Mouse (Mus musculus) telencephalon, adult 2 months (tissue): ENCODE measurements around the gene Haghl.
A peak's percentile ranks its signal among the peaks of the same experiment; 100 is the strongest.
"Not testable (repeated sequence)": the region's sequence is repeated elsewhere in the genome, so short reads cannot be mapped to it uniquely, and the experiment has no call there.

Source experiments
- DNase-seq: peaks from one replicate; pipeline ENCODE4 v3.0.0-alpha.2; 2011; ENCODE audit warnings: low read depth, low spot score

Haghl gene

DNA sequence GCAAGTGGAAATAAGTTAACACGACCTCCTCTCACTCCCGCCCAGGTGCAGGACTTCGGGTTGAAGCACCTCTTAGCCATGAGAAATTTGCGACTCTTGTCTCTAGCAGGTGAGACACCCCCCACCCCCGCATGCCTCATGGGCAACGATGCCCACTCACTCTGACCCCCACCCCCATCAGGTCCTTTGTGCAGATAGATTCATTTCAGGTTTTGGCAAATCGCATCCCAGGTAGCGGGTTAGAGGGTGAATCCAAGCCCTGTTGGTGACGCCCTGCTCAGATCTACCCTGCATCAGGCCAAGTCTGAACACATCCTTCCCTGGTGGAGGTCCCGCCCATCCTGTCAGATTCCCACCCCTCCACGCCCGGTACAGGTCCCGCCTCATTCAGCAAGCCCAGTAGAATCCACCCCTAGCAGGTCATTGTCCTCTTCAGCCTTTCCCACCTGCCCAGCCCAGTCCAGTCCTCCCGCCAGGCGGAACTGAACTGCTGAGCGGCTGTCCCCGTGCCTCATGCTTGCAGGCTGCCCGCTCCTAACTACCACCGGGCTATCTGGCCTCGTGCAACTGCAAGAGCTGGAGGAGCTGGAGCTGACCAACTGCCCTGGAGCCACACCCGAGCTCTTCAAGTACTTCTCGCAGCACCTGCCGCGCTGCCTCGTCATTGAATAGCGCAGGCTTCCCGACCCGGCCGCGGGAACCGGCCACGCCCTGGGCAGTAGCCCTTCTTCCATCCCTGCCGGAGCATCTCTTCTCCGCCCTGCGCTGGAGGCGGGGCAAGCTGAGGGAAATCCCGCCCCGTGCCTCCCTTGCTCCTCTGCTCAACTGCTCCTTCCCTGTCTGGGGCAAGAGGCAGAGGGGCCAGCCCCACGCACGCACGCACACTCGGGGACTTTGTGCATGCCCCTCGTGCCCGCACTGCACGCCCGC is 33.6 kb upstream of the Haghl start:
- no peak for DNase-seq

DNA sequence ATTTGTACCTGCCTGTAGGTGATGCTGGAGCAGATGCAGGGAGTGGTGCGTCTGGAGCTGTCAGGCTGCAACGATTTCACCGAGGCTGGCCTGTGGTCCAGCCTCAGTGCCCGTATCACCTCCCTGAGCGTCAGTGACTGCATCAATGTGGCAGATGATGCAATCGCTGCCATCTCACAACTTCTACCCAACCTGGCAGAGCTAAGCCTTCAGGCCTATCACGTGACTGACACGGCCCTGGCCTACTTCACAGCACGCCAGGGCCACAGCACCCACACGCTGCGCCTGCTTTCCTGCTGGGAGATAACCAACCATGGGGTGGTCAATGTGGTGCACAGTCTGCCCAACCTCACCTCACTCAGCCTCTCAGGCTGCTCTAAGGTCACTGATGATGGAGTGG is 32.2 kb upstream of the Haghl start:
- DNase-seq: no peak

DNA sequence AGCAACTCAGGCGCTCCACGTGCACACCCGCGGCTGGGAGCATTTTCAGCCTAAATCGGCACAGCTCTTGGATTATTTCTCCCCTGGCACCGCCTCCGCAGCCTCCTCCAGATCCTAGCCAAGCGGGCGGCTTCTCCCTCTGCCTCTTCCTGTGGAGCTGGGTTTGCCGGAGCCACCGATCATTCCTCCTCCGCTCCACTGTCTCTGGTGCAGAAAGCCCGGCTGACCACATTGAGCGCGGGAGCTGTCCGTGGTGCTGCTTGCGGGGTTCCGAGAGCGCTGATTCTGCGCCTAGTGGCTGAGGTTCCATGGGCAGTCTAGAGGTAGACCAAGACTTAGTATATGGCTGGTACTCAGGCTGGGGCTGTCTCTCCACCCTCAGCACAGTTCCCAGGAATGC is 28.0 kb upstream of the Haghl start:
- peak; percentile 90 for DNase-seq

DNA sequence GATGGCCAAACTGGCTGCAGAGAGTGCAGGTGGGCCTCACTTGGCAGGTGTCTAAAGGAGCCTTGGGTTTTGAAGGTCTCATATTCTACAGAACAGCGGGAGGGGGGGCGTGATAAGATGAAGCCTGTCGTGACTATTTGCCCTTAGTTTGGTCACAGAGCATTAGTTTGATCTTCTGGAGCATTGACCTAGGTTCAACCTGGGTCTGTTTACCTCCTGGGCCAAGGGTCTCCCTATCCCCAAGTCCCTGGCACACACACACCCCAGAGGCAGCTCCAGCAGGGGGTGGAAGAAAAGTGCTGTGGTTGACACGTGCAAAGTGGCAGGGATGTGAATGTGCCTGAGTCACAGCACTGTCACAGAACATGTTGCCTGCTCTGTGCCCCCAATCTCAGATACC is 25.4 kb upstream of the Haghl start:
- no peak for DNase-seq

DNA sequence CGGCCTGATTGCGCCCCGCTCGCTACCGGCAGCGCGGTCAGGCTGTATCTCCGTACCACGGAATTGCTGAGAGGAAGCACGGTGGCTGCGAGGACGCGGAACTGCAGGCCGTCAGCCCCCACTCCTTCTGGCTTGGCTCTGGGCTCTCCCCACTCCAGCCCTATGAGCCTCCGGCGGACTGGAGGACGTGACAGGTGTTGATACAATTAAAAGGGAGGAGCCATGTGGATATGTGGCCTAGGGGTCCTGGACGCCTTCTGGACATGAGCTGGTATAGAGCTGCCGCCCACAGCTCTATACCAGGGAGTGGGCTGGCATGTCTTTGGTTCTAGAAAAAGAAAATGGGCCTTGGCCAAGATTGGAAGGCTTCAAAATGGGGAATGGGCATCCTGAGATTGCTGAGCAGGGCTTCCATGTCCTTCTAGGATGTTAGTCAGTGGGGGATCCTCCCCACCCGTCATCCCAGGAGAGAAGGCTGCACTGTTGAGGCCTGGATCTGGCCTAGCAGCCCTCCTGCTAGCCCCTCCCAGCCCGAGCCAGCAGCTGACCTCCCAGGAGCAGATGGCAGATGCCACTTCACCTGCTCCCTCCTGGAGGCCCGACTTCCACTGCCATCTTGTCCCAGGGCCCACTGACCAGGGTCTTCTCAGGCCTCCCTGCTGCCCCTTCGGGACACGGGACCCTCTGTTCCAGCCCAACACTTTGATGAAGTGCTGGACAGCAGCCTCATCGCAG is 24.3 kb upstream of the Haghl start:
- DNase-seq: no peak

DNA sequence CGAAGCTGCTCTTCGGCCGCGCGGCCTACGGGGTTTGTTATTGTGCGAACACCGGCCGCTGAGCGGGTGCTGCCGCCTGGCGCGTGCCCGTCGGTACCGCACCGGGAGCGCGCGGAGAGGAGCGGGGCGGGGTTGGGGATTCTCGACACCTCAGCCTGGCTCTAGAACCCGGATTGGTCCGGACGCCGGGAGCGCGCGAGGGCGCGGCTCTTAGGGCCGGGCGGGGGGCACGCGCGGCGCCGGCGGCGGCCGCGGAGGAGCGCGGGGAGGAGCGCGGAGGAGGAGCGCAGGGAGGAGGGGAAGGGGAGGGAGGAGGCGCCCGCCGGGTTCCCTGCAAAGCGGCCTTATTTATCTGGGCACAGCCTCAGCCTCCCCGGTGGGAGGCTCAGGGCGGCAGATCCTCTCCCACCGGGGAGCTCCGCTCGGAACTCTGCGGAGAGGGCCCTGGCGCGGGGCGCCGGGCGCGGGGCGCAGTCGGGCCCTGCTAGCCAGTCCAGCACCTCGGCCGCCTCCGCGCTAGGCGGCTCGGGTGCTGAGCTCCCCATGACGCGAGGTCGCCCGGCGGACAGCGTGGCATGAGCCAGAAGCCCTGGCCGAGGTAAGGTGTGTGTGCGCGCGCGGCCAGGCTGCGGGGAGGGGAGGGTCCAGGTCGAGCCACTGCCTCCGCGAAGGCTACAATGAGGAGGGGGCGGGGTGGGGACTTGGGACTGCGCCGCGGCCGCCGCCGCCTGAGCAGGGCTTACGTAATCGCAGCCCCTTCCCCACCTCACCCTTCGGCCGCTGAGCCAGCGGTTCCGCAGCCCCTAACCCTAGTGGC is 23.5 kb upstream of the Haghl start, which contains the start of gene Fbxl16:
Fbxl16 (plus strand) TSS at position 297 of the 817 bp plus-strand sequence.
- peak; percentile 92 for DNase-seq

DNA sequence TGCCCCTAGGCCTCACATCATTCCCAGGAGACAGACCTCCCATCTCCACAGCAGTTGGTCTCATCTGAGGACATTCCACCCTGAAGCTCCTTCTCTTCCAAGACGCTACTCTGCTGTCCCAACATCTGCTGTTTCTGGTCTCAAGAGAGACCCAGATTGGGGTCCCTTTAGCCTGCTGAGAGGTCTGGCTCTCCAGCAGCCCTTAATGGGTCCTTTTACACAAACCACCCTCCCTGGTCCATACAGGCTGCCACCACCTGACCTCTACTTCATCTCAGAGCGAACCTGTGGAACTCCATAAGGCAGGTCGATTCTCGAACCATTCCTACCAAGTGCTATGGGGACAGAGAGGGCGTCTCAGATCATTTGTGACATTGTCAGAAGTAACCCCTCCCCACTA is 22.6 kb upstream of the Haghl start:
- DNase-seq: no peak

DNA sequence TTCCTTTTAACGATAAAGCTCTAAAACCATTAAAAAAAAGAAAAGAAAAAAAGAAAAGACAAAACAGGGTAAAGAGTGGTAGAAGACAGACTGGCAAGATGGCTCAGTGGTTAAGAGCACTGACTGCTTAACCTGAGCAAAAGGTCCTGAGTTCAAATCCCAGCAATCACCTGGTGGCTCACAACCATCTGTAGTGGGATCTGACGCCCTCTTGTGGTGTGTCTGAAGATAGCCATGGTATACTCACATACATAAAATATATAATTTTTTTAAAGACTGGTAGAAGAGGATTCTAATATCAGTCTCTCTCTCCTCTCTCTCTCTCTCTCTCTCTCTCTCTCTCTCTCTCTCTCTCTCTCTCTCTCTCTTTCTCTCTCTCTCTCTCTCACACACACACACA is 22.0 kb upstream of the Haghl start:
- not testable (repeated sequence) for DNase-seq

DNA sequence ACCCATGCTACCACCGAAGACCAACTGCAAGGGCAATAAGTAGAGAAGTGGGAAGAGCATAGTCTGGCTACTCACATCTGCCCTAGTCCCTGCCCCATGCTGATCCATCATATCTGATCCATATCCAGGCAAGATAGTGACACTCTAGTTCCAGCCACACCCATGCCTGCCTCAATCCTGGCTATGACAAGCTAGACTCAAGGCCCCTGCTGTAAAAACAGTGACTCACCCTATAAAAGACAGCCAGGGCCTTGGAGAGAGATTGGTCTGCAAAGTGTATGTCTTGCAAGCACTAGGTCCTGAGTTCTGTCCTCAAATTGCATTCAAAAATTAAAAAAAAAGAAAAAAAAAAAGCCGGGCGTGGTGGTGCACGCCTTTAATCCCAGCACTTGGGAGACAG is 21.0 kb upstream of the Haghl start:
- no peak for DNase-seq

DNA sequence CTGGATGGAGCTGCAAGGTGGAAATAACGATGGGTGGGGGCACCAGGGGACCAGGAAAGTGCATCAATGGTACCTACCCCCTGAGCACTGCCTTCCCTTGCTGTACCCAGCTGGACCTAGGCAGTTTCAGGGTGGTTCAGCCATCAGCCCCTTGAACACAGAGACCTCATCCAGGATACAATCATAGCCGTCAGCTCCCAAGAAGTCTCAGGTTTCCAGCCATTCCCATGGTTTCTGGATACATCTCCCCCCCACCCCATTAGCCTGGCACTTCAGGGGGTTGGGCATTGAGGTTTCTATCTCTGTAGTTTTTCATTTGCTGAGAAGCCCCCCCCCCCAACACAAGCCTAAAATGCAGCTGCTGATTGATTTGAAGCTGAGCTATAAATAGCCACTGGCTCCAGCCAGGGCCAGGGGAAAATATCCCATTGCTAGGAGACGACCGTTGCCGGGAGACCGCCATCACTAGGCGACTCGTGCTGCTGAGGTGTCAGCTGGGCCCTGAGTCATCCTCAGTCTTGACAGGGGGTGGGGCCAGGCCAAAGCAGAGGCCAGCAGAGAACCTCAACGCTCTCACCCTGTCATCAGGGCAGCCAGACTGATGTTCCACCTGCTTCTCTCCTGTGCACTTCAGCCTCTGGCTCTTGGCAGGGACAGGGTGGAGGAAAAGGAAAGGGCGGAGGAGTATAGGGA is 17.5 kb upstream of the Haghl start:
- peak; percentile 86 for DNase-seq

DNA sequence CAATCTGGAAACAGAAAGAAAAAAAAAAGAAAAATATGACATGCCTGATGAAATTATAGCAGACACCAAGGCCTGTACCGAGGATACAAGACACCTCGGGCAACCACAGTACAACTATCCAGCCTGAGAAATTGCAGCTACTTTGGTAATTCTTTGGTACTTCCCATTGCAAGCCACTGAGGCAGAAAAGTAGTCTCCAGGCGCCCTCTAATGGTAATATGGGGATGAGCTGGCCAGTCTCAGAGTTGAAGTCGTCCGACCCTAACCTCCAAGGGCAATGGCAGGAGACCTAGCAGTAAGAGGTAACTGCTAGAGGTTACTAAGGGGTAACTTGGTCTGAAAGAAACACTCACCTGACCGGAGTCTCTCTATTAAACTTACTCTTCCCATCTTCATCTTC is 15.6 kb upstream of the Haghl start:
- no peak for DNase-seq

DNA sequence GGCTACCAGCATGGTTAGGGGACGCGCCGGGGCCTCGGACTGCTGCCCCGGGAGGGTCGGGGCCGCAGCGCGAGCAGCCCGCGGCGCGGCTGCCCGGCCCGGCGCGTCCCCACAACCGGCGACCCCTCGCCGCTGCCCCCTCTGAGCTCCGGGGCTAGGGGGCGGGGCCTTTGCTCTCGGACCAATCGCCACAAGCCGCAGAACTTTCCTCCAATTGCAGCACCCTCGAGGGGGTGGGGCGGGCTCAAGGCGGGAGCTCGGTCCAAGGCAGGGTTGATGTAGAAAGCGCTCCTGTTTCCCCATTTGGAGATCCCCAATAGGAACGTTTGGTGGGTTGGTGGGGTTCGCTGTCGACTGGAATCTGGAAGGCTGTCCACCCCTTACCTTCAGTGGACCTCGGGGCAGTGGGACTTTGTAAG is 11.5 kb upstream of the Haghl start, which contains the start of gene Metrn:
Metrn (minus strand) TSS at position 186 of the 419 bp plus-strand sequence.
- DNase-seq: no peak

DNA sequence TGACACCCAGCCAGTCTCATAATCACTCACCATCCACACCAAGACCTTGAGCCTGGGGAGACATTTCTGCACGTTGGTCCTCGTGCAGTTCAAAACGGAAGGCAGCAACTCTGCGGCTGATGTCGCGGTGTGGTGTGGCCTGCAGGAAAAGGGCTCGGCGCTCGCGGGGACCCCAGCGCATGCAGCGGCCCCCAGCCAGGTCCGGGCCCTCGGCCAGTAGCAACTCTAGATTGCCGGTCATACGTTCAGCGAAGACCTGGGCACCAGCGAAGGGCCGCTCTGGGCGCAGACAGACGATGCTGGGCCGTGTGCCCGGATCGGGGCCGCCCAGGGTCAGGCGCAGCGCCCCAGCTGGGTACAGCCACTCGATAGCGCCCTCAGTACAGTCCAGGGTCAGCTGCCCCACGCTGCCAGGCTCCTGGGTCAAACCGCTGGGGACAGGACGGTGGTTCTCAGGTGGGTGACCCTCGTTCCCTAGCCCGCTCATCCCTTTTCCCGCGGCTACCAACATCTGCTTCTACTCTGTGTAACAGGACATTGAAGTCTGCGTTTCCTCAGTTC is 10.8 kb upstream of the Haghl start:
- DNase-seq: no peak

DNA sequence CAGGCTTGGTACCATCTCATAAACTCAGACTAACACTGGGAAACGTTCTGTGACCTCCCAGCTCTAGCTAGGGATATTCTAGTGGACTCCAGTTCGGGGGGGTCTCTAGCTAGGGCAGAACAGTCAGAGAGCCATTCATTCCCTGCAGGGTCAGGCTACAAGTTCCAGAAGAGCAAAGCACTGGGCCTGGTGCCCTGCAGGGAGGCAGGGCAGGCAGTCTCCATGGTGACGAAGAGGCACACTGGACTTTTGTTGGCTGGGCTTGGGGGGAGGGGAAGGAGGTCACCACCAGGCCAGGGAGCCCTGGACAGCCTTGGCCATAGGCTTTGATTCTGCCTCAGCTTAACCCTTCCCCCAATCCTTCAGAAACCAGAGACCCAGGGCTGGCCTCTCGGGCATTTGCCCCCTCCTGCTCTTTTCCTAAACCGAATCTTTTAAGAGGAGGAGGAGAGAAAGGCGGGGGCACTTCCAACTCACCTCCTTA is 10.2 kb upstream of the Haghl start, which contains the start of gene AC134908.4:
AC134908.4 (minus strand) TSS at position 51 of the 484 bp plus-strand sequence.
- DNase-seq: peak; percentile 58

DNA sequence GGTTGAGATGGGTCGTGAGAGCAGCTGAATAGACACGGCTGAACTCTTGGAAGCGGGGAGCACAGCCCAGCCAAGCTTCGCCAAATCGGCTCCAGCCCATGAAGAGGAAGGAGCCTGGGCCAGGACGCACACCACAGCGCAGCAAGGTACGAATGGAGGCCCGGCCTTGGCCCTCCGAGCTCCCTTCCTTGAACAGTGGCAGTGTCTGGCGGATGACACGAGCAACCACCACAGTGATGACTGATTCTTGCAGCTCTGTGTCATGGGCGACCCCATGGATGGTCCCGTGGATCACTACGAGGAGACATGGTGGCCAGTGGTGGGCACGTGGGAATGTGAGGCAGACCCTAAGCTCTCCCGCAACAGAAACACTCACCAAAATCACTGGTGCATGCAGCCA is 9.5 kb upstream of the Haghl start:
- no peak for DNase-seq

DNA sequence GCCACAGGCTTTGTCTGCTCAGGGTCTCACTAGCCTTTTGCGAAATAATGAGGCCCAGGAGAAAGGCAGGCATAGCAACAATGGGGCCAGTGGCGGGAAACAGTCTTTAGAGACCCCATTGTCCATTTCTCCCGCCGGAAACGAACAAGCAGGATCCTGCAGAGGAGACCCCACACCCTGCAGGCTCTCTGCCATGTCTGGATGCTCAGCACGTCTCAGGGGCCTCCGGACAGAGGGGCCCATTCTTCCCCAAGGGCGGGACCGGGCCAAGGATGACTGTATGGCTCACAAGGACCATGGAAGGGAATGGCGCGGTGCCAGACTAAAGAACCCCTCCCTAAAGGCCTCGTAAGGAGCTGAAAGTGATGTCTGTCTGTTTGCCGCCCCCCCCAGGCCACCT is 8.7 kb upstream of the Haghl start:
- no peak for DNase-seq

DNA sequence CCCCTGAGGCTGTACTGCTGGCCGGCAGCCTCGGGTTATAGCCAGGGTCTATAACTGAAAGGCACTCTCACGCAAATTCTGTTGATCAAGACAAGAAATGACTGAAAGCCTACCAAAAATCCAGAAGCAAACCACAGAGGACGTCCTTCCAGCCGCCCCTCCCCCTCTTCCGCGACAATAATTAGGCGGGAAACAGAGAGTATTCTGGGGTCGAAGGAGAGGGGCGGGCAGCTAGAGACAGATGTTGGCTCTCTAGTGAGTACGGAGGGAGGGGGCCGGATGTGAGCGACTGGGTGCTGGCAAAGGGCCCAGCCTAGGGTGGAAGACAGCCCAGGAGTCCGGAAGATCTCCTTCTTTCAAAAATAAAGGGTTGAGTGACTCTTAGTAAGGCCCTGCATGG is 7.1 kb upstream of the Haghl start, which contains the start of gene Fam173a:
Fam173a (minus strand) TSS at position 287 of the 400 bp plus-strand sequence.
- no peak for DNase-seq

DNA sequence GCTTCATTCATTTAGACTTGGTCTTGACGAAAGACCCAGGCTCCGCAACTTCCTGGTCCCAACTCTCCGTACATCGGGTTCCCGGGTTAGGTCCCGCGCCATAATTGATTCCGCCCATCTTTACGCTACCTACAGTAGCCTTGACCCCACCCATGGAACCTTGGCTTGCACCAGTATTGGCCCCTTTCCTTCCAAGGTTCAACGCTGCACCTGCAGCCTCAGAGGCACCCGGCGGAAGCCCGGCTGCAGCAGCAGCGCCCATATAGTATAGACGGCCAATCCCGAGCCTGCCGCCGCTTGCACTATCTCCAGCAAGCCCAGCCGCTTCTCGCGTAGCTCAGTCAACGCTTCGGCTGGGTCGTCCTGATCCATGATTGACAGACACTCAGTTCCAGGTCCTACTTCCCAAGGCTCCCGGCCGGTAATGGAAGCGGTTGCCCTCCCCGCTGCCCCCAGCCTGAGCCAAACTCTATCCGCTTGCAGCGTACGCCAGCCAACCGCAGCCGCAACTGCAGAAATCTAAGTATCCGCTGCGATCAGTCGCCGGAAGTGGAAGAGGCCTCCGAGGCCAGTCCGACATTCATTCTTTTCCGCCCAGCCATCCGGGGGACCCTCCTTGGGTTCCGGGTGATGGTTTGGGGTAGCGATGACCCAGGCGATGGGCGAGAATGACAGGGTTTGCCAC is 6.5 kb upstream of the Haghl start:
- peak; percentile 83 for DNase-seq

DNA sequence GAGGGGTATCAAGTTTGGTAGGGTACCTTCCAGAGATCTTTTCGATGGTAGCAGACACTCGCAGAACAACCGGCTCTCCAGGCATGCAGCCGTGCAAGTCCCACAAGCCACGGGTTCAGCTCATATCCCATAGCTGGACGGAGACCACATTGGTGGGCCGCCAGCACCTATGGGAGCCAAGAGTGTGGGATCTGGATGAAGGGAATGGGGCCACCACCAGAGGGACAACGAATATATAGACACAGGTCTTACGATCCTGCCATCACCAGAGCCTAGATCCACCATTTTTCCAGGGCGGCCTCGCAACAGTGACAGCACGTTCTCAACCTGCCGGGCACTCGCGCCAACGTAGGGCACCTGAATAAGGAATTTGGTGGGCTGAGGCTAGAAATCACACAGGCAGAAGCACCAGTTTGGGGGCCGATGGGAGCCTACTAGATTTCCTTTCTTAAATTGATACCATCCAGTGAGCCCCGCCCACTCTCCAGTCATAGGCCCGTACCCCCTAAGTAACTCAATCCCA is 5.9 kb upstream of the Haghl start:
- DNase-seq: no peak
